Mouse (Mus musculus) MEL (cell line): Measurements from ENCODE around the gene Gm10762. TPM values are rescaled to one million over a fixed set of nuclear protein-coding genes. Genes with fewer than 3 reads are reported as not detected.

Source experiments
- DNase-seq: peaks from one replicate; pipeline ENCODE4 v3.0.0; 2011; ENCODE audit warnings: low read depth, low spot score
- H3K27ac ChIP-seq: 2 replicates; pipeline ENCODE4 v1.5.1; 2012; ENCODE audit warnings: low read depth, mild to moderate bottlenecking, control low read depth, low read length, moderate library complexity; ENCODE audit not compliant: control insufficient read depth
- H3K27me3 ChIP-seq, 2 experiments: fragments of 150-350 bp in 1 of 2; sonication (generic) in 1 of 2; 2 replicates each; pipeline ENCODE4 v1.6.1; 2012; ENCODE audit warnings: low read length in 2 of 2, mild to moderate bottlenecking in 2 of 2, improper control_type of control experiment in 1 of 2, moderate library complexity in 1 of 2; ENCODE audit not compliant: insufficient read depth in 2 of 2, control insufficient read depth in 1 of 2
- H3K36me3 ChIP-seq, 2 experiments: 2 replicates each; pipeline ENCODE4 v1.6.1; 2012 to 2014; ENCODE audit warnings: low read length in 2 of 2, improper control_type of control experiment in 1 of 2, inconsistent platforms in 1 of 2, mild to moderate bottlenecking in 1 of 2; ENCODE audit not compliant: insufficient read depth in 2 of 2, control insufficient read depth in 1 of 2
- H3K4me1 ChIP-seq, 2 experiments: fragments of 150-350 bp in 1 of 2; sonication (generic) in 1 of 2; 2 replicates each; pipeline ENCODE4 v1.6.1; 2012; ENCODE audit warnings: low read length in 2 of 2, improper control_type of control experiment in 1 of 2, mild to moderate bottlenecking in 1 of 2; ENCODE audit not compliant: insufficient read depth in 2 of 2, control insufficient read depth in 1 of 2
- H3K4me3 ChIP-seq, 2 experiments: fragments of 150-350 bp in 1 of 2; sonication (generic) in 1 of 2; 2 replicates each; pipeline ENCODE4 v1.5.1; 2012; ENCODE audit warnings: low read depth in 2 of 2, low read length in 2 of 2, mild to moderate bottlenecking in 2 of 2, moderate library complexity in 2 of 2, control low read depth in 1 of 2, improper control_type of control experiment in 1 of 2; ENCODE audit not compliant: control insufficient read depth in 1 of 2, insufficient read depth in 1 of 2
- H3K79me2 ChIP-seq: 2 replicates; pipeline ENCODE4 v1.6.1; 2012; ENCODE audit warnings: mild to moderate bottlenecking, low read length, moderate library complexity; ENCODE audit not compliant: control insufficient read depth, poor library complexity, insufficient read depth
- H3K9ac ChIP-seq: 2 replicates; pipeline ENCODE4 v1.6.1; 2012; ENCODE audit warnings: low read depth, mild to moderate bottlenecking, control low read depth, low read length, moderate library complexity; ENCODE audit not compliant: control insufficient read depth, poor library complexity, severe bottlenecking
- H3K9me3 ChIP-seq: fragments of 150-350 bp; sonication (generic); replicated peaks from 2 replicates; pipeline ENCODE4 v1.6.1; 2012; ENCODE audit warnings: mild to moderate bottlenecking, low read length, improper control_type of control experiment, moderate library complexity; ENCODE audit not compliant: insufficient read depth
- BHLHE40 ChIP-seq: IDR thresholded peaks from 2 replicates; pipeline ENCODE4 v1.6.1; 2012; ENCODE audit warnings: low read depth, mild to moderate bottlenecking, inconsistent platforms, low read length, improper control_type of control experiment, borderline replicate concordance
- CHD1 ChIP-seq: IDR thresholded peaks from 2 replicates; pipeline ENCODE4 v1.6.1; 2012; ENCODE audit warnings: low read depth, mild to moderate bottlenecking, inconsistent platforms, low read length, improper control_type of control experiment
- CHD2 ChIP-seq: IDR thresholded peaks from 2 replicates; pipeline ENCODE4 v1.6.1; 2011; ENCODE audit warnings: low read length, improper control_type of control experiment
- CTCF ChIP-seq, 3 experiments: IDR thresholded peaks in 2 of 3; conservative IDR thresholded peaks in 1 of 3; 2 replicates each; pipeline ENCODE4 v1.5.1; 2011 to 2012; ENCODE audit warnings: low read length in 3 of 3, low read depth in 2 of 3, mild to moderate bottlenecking in 2 of 3, improper control_type of control experiment in 1 of 3, inconsistent platforms in 1 of 3, mixed read lengths in 1 of 3, moderate library complexity in 1 of 3; ENCODE audit not compliant: control insufficient read depth in 1 of 3, insufficient read depth in 1 of 3, poor library complexity in 1 of 3, severe bottlenecking in 1 of 3
- EP300 ChIP-seq, 2 experiments: IDR thresholded peaks; 2 replicates each; pipeline ENCODE4 v1.6.1; 2011; ENCODE audit warnings: improper control_type of control experiment in 2 of 2, low read length in 2 of 2, low read depth in 1 of 2, mild to moderate bottlenecking in 1 of 2
- GATA1 ChIP-seq: IDR thresholded peaks from 2 replicates; pipeline ENCODE4 v1.6.1; 2011; ENCODE audit warnings: low read depth, low read length, improper control_type of control experiment
- HCFC1 ChIP-seq: IDR thresholded peaks from 2 replicates; pipeline ENCODE4 v1.6.1; 2012; ENCODE audit warnings: low read depth, mild to moderate bottlenecking, inconsistent platforms, low read length, improper control_type of control experiment, moderate library complexity
- MAFK ChIP-seq: IDR thresholded peaks from 2 replicates; pipeline ENCODE4 v1.6.1; 2011; ENCODE audit warnings: low read depth, mild to moderate bottlenecking, low read length, improper control_type of control experiment, borderline replicate concordance
- MAZ ChIP-seq: IDR thresholded peaks from 2 replicates; pipeline ENCODE4 v1.6.1; 2012; ENCODE audit warnings: low read depth, mild to moderate bottlenecking, inconsistent platforms, low read length, improper control_type of control experiment
- MYB ChIP-seq: IDR thresholded peaks from 2 replicates; pipeline ENCODE4 v1.6.1; 2011; ENCODE audit warnings: mild to moderate bottlenecking, low read depth, low read length, improper control_type of control experiment
- NRF1 ChIP-seq: IDR thresholded peaks from 2 replicates; pipeline ENCODE4 v1.6.1; 2014; ENCODE audit warnings: low read depth, mild to moderate bottlenecking, inconsistent platforms, low read length, improper control_type of control experiment, moderate library complexity; ENCODE audit not compliant: poor library complexity, insufficient read depth, severe bottlenecking
- POLR2AphosphoS2 ChIP-seq: IDR thresholded peaks from 2 replicates; pipeline ENCODE4 v1.6.1; 2011; ENCODE audit warnings: low read length, improper control_type of control experiment
- RAD21 ChIP-seq: IDR thresholded peaks from 2 replicates; pipeline ENCODE4 v1.6.1; 2011; ENCODE audit warnings: mild to moderate bottlenecking, low read depth, low read length, improper control_type of control experiment
- SIN3A ChIP-seq: IDR thresholded peaks from 2 replicates; pipeline ENCODE4 v1.6.1; 2012; ENCODE audit warnings: low read length, improper control_type of control experiment, inconsistent platforms
- TBP ChIP-seq: IDR thresholded peaks from 2 replicates; pipeline ENCODE4 v1.8.0; 2011; ENCODE audit warnings: low read depth, low read length, improper control_type of control experiment
- TCF12 ChIP-seq: IDR thresholded peaks from 2 replicates; pipeline ENCODE4 v1.6.1; 2014; ENCODE audit warnings: low read depth, mild to moderate bottlenecking, inconsistent platforms, low read length, improper control_type of control experiment, moderate library complexity
- UBTF ChIP-seq: IDR thresholded peaks from 2 replicates; pipeline ENCODE4 v1.6.1; 2012; ENCODE audit warnings: low read depth, mild to moderate bottlenecking, inconsistent platforms, low read length, improper control_type of control experiment, moderate library complexity, borderline replicate concordance; ENCODE audit not compliant: insufficient read depth
- ZC3H11A ChIP-seq: IDR thresholded peaks from 2 replicates; pipeline ENCODE4 v1.6.1; 2012; ENCODE audit warnings: low read depth, mild to moderate bottlenecking, inconsistent platforms, low read length, improper control_type of control experiment
- ZMIZ1 ChIP-seq: IDR thresholded peaks from 2 replicates; pipeline ENCODE4 v1.6.1; 2012; ENCODE audit warnings: low read depth, mild to moderate bottlenecking, inconsistent platforms, low read length, improper control_type of control experiment, moderate library complexity
- ZNF384 ChIP-seq: IDR thresholded peaks from 2 replicates; pipeline ENCODE4 v1.6.1; 2012; ENCODE audit warnings: low read depth, mild to moderate bottlenecking, inconsistent platforms, low read length, improper control_type of control experiment
- polyA plus RNA-seq, 2 experiments: library from polyadenylated mRNA; stranded (reverse) in 1 of 2; unstranded in 1 of 2; fragments of >175 nt in 1 of 2; fragments of >200 nt in 1 of 2; gene quantifications; 2 replicates each; pipeline versions ENCODE4 v1.2.1 to v1.2.4; 2012; ENCODE audit warnings: low replicate concordance in 2 of 2, low read depth in 1 of 2; ENCODE audit not compliant: insufficient read length in 2 of 2, insufficient read depth in 1 of 2, missing spikeins in 1 of 2
- total RNA-seq: library from RNA; depleted of rRNA; stranded (reverse); fragments of 300-350 nt; gene quantifications from 2 replicates; pipeline ENCODE4 v1.2.3, GENCODE M21; 2012

The Gm10762 gene
- total and polyA plus RNA-seq, 3 experiments: 2.5 to 3.1 TPM; not detected in 1

DNA sequence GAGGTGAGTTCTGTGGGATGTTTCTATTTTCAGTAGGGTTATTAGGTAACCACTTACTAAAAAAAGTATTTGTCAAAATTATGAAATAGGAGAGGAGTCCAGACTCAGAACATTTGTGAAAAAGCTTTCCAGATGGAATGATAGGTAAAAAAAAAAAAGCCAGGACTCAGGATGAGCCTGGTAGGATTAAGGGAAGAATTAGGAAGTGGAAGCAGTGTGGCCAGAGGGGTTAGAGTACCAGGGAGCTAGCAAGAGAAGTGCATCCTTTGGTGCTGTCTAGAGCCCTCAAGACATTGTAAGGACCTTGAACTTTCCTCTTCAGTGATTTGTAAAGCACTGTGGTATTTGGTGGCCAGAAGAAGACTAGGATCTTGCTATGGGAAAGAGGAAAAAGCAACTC is 4.8 kb upstream of the Gm10762 start:
- Histone ChIP-seq H3K27ac (no peak overlapping the region), H3K36me3 (peaks cover 0 to 36% of the 10 kb centered on the region in 2 experiments; a peak in 2 of 4 replicates), H3K4me1 (peaks cover 10 to 23% of the 10 kb centered on the region in 2 experiments), H3K4me3 (no peak overlapping the region), H3K27me3 (no peaks in the 10 kb centered on the region), H3K79me2 (peaks cover 10% of the 10 kb centered on the region), H3K9me3 (no peaks in the 10 kb centered on the region), H3K9ac (no peak overlapping the region)
- DNase-seq: no peak
- TF ChIP-seq CHD2 (no peak), GATA1 (no peak), TCF12 (no peak), ZNF384 (no peak), POLR2AphosphoS2 (no peak), MYB (no peak), TBP (no peak), NRF1 (no peak), ZMIZ1 (no peak), MAFK (no peak), UBTF (no peak)

DNA sequence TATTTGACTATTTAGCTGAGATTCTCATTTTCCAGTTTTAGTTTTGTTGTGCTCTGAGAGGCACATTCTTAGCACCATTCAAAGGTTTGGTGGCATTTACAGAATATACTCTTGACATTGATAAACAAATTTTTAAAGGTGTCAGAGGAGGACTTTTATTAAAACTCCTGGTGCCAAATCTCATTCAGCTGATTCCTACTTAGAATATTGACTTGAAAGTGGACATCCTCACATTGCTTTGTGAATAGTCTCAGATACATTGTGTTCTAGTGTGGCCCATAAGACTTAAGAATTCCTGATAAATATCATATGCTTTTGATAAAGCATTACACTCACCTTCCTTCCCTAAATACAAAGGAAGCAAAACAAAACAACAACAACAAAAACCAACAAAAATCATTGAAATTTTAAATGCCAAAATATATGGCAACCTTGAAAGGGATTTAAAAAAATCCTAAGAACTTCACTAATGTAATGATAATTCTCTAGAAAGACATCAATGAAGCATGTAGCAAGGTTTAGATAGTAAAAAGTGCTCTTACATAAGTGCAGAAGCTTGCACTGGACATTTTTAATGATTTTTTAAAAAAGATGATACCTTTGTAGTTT is 1.1 kb upstream of the Gm10762 start:
- Histone ChIP-seq H3K27ac (peak overlapping the region; percentile 95), H3K27me3 (no peaks in the 10 kb centered on the region), H3K9me3 (no peaks in the 10 kb centered on the region), H3K4me1 (peaks cover 14 to 18% of the 10 kb centered on the region in 2 experiments), H3K4me3 (peak overlapping the region; percentile 65 to 91), H3K79me2 (peaks cover 10% of the 10 kb centered on the region), H3K9ac (peak overlapping the region; percentile 99), H3K36me3 (peaks cover 0 to 37% of the 10 kb centered on the region in 2 experiments; a peak in 2 of 4 replicates)
- TF ChIP-seq MYB: no peak
- 0 out of 2 replicates have a peak, but pooled peaks have one; percentile 7 for TF ChIP-seq MAZ
- no peak for TF ChIP-seq BHLHE40
- TF ChIP-seq ZC3H11A: no peak
- no peak for TF ChIP-seq CTCF (IDR thresholded peaks at IDR 0.05 in 2 of 3, conservative IDR thresholded peaks at IDR 0.05 in 1 of 3; ENCODE audit: control insufficient read depth in 1 of 3, insufficient read depth in 1 of 3, low read depth in 2 of 3, low read length in 3 of 3, poor library complexity in 1 of 3, severe bottlenecking in 1 of 3)
- peak; percentile 54 for TF ChIP-seq SIN3A
- TF ChIP-seq ZMIZ1: peak; percentile 60; the same call in 1 of the 2 replicates
- TF ChIP-seq CHD1: peak; percentile 98; the same call in 1 of the 2 replicates
- peak in 1 of 2 experiments; percentile 27; a peak in 1 of 4 replicates for TF ChIP-seq EP300 (IDR thresholded peaks at IDR 0.05; ENCODE audit: low read depth in 1 of 2, low read length in 2 of 2)
- TF ChIP-seq NRF1: no peak
- 0 out of 2 replicates have a peak, but pooled peaks have one; percentile 32 for TF ChIP-seq HCFC1
- TF ChIP-seq RAD21: no peak
- TF ChIP-seq TCF12: no peak
- DNase-seq: no peak
